Mouse (Mus musculus): ENCODE measurements around the gene Prom2.

GRCm38 (mm10) chr2:127584436-127584858 is 43.2 kb upstream of the Prom2 start:
- TF ChIP-seq CTCF (IDR thresholded peaks at IDR 0.05; ENCODE audit: control insufficient read depth, insufficient read depth, insufficient replicate concordance, low read depth, low read length) (no peak), POLR2A (IDR thresholded peaks at IDR 0.05; ENCODE audit: control insufficient read depth, low read depth, low read length) (peak; percentile 57; the same call in 1 of the 2 replicates)

All from testis, adult 2 months (tissue).